9 mouse cellular contexts compared by ENCODE assay signal in the genomic region with DNA sequence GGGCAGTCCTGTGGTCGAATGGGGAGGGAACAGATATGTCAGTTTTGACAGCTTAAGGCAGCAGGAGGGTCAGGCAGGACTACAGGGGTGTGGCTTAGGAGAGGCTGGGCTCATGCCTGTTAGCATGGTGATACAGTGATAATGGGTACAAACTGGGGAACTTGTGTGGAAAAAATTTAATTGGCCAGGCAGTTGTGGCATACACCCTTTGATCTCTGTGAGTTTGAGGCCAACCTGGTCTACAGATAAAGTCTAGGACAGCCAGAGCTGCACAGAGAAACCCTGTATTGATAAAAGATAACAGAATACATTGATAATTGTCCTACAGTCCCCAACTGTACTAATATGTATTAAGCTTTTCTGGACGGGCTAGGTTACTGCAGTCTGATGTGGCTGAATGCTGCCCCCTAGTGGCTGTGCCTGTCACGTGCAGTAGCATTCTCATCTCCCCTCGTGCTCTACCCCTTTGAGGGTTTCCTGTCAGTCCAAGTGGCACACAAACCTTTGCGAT. TPM values are rescaled to one million over a fixed set of nuclear protein-coding genes. Genes with fewer than 3 reads are reported as not detected.
DNase-seq lines count a peak whose midpoint lies in the region; ATAC-seq and TF ChIP-seq lines count a peak whose summit lies in the region.
"Had no signal": no experiment of that assay in that cellular context is flagged by ENCODE, and none has a peak within 500 bp of the region (broad histone marks: within the 10 kb centered on the region; RNA-seq: fewer than 3 reads in every experiment).

No protein-coding gene starts in this region.

- TF ChIP-seq POLR2A in ES-Bruce4 (IDR thresholded peaks at IDR 0.05; ENCODE audit: insufficient read depth, low read length): no peak

- no peak for TF ChIP-seq EP300 in ES-Bruce4 (IDR thresholded peaks at IDR 0.05; ENCODE audit: insufficient read depth, low read depth, low read length)
- TF ChIP-seq EP300 in heart, postnatal 0 days (IDR thresholded peaks at IDR 0.05; ENCODE audit: low read depth): no peak

- 0 out of 2 replicates have a peak, but pooled peaks have one; percentile 45 for ATAC-seq in forebrain, embryonic 11.5 days (replicated peaks; ENCODE audit: low FRiP score)
- ATAC-seq in forebrain, embryonic 15.5 days (replicated peaks): no peak
- ATAC-seq in heart, postnatal 0 days (ENCODE audit: insufficient read depth, low read depth): peak; percentile 58; the same call in 1 of the 2 replicates

- 24% methylated on average over 5 of the region's 5 CpGs for WGBS in forebrain, embryonic 11.5 days
- WGBS in forebrain, embryonic 15.5 days: 22% methylated on average over 5 of the region's 5 CpGs
- WGBS in heart, postnatal 0 days: 8% methylated on average over 5 of the region's 5 CpGs

- H3K4me2 ChIP-seq in forebrain, embryonic 11.5 days (ENCODE audit: low read depth, low read length, severe bottlenecking): no peak overlapping the region
- no peak overlapping the region for H3K4me2 ChIP-seq in forebrain, embryonic 15.5 days (replicated peaks)
- H3K4me2 ChIP-seq in heart, postnatal 0 days (ENCODE audit: low read depth, low read length): no peak overlapping the region

- peak; percentile 85 for DNase-seq in forebrain, embryonic 11.5 days (ENCODE audit: low spot score)
- peak; percentile 79 for DNase-seq in cerebellum, adult 9-10 months
- peak; percentile 53 for DNase-seq in heart, postnatal 0 days (ENCODE audit: low spot score)
- DNase-seq in layer of hippocampus, adult 2 months (ENCODE audit: low spot score in 2 of 2): peak in 1 of 2 experiments; percentile 76
- peak; percentile 70 for DNase-seq in lung, postnatal 25 days (ENCODE audit: low spot score)
- DNase-seq in spleen, adult 18-20 months: peak; percentile 36 to 69

- H3K9ac ChIP-seq in forebrain, embryonic 11.5 days (ENCODE audit: low read length): no peak overlapping the region
- H3K9ac ChIP-seq in forebrain, embryonic 15.5 days (replicated peaks): no peak overlapping the region
- no peak overlapping the region for H3K9ac ChIP-seq in ES-Bruce4 (ENCODE audit: low read depth, poor library complexity, severe bottlenecking)
- no peak overlapping the region for H3K9ac ChIP-seq in heart, postnatal 0 days (replicated peaks; ENCODE audit: low read depth, low read length)

- peak; percentile 99 for TF ChIP-seq CTCF in ES-Bruce4 (IDR thresholded peaks at IDR 0.05; ENCODE audit: low read depth, low read length)
- TF ChIP-seq CTCF in heart, postnatal 0 days (IDR thresholded peaks at IDR 0.05; ENCODE audit: low read depth): peak; percentile 76
- peak; percentile 92 for TF ChIP-seq CTCF in layer of hippocampus, adult 2 months (conservative IDR thresholded peaks at IDR 0.05)

- no peaks in the 10 kb centered on the region for H3K36me3 ChIP-seq in forebrain, embryonic 11.5 days (ENCODE audit: control insufficient read depth, insufficient read depth, low read length)
- no peaks in the 10 kb centered on the region for H3K36me3 ChIP-seq in forebrain, embryonic 15.5 days
- H3K36me3 ChIP-seq in ES-Bruce4 (ENCODE audit: control insufficient read depth, insufficient read depth, low read length, poor library complexity, severe bottlenecking): no peaks in the 10 kb centered on the region
- no peaks in the 10 kb centered on the region for H3K36me3 ChIP-seq in heart, postnatal 0 days (replicated peaks; ENCODE audit: control insufficient read depth, insufficient read depth, low read length)

- 0 out of 2 replicates have a peak, but pooled peaks cover 2% of the 10 kb centered on the region for H3K4me1 ChIP-seq in forebrain, embryonic 11.5 days (replicated peaks; ENCODE audit: control insufficient read depth, insufficient read depth, low read length)
- no peaks in the 10 kb centered on the region for H3K4me1 ChIP-seq in forebrain, embryonic 15.5 days
- H3K4me1 ChIP-seq in ES-Bruce4 (ENCODE audit: control insufficient read depth, insufficient read depth, low read length): no peaks in the 10 kb centered on the region
- peaks cover 8% of the 10 kb centered on the region for H3K4me1 ChIP-seq in heart, postnatal 0 days (ENCODE audit: control insufficient read depth, insufficient read depth)

- H3K27me3 ChIP-seq in forebrain, embryonic 11.5 days (ENCODE audit: control insufficient read depth, insufficient read depth, low read length): no peaks in the 10 kb centered on the region
- no peaks in the 10 kb centered on the region for H3K27me3 ChIP-seq in forebrain, embryonic 15.5 days
- H3K27me3 ChIP-seq in ES-Bruce4 (ENCODE audit: control insufficient read depth, insufficient read depth, low read length, poor library complexity, severe bottlenecking): no peaks in the 10 kb centered on the region
- no peaks in the 10 kb centered on the region for H3K27me3 ChIP-seq in heart, postnatal 0 days (ENCODE audit: control insufficient read depth, insufficient read depth, low read length)

- no peak overlapping the region for H3K4me3 ChIP-seq in forebrain, embryonic 11.5 days (ENCODE audit: low read depth, low read length)
- no peak overlapping the region for H3K4me3 ChIP-seq in forebrain, embryonic 15.5 days
- no peak overlapping the region for H3K4me3 ChIP-seq in ES-Bruce4 (ENCODE audit: low read depth, low read length)
- no peak overlapping the region for H3K4me3 ChIP-seq in heart, postnatal 0 days (ENCODE audit: low read depth, low read length)
- no peak overlapping the region for H3K4me3 ChIP-seq in layer of hippocampus, adult 2 months

- no peaks in the 10 kb centered on the region for H3K9me3 ChIP-seq in forebrain, embryonic 11.5 days (ENCODE audit: control insufficient read depth, low read length)
- H3K9me3 ChIP-seq in forebrain, embryonic 15.5 days: no peaks in the 10 kb centered on the region
- H3K9me3 ChIP-seq in ES-Bruce4 (replicated peaks; ENCODE audit: control insufficient read depth, insufficient read depth, low read length, poor library complexity, severe bottlenecking): no peaks in the 10 kb centered on the region
- no peaks in the 10 kb centered on the region for H3K9me3 ChIP-seq in heart, postnatal 0 days (replicated peaks; ENCODE audit: control insufficient read depth, low read length)

- H3K27ac ChIP-seq in forebrain, embryonic 11.5 days (ENCODE audit: low read depth, low read length): no peak overlapping the region
- H3K27ac ChIP-seq in forebrain, embryonic 15.5 days (replicated peaks): no peak overlapping the region
- H3K27ac ChIP-seq in ES-Bruce4 (ENCODE audit: insufficient read depth, low read length): no peak overlapping the region
- H3K27ac ChIP-seq in heart, postnatal 0 days (ENCODE audit: low read depth): no peak overlapping the region
- H3K27ac ChIP-seq in layer of hippocampus, adult 2 months: no peak overlapping the region
- H3K27ac ChIP-seq: macrophage had no signal

RNA-seq across cellular contexts. Expression of a gene that starts 8.5 kb away (rescaled TPM):
- 0.08 and 0.12 TPM in 2 replicates for polyA plus RNA-seq in forebrain, embryonic 11.5 days (2014; fragmentation: Nextera tagmentation; extraction: Ambion mirVana)
- 0.06 and 0.15 TPM in 2 replicates for polyA plus RNA-seq in forebrain, embryonic 15.5 days (2015; fragmentation: Nextera tagmentation; extraction: Ambion mirVana)
- polyA plus RNA-seq in ES-Bruce4 (2011; ENCODE audit: insufficient read depth, insufficient read length, low read depth, missing spikeins): 0.22 TPM in 1 of 2 replicates, not detected in the other
- total RNA-seq in heart, postnatal 0 days (2014; rRNA removed; ENCODE audit: low replicate concordance): not detected in 2 replicates
- polyA plus RNA-seq in heart, postnatal 0 days (2015; fragmentation: Nextera tagmentation; extraction: Ambion mirVana): 0.03 TPM in 1 of 2 replicates, not detected in the other
- under 1 TPM; 0.46 to 0.56 TPM for total RNA-seq in layer of hippocampus, adult 2 months (2021)
- polyA plus RNA-seq: macrophage had no signal

RNA-seq across cellular contexts. Expression of a gene that starts 20.6 kb away (rescaled TPM):
- polyA plus RNA-seq in forebrain, embryonic 11.5 days (2014; fragmentation: Nextera tagmentation; extraction: Ambion mirVana): 313 and 317 TPM in 2 replicates
- 326 and 357 TPM in 2 replicates for polyA plus RNA-seq in forebrain, embryonic 15.5 days (2015; fragmentation: Nextera tagmentation; extraction: Ambion mirVana)
- 135 and 146 TPM in 2 replicates for polyA plus RNA-seq in ES-Bruce4 (2011; ENCODE audit: insufficient read depth, insufficient read length, low read depth, missing spikeins)
- 163 and 256 TPM in 2 replicates for total RNA-seq in heart, postnatal 0 days (2014; rRNA removed; ENCODE audit: low replicate concordance)
- polyA plus RNA-seq in heart, postnatal 0 days (2015; fragmentation: Nextera tagmentation; extraction: Ambion mirVana): 355 and 386 TPM in 2 replicates
- 100 to 1,000 TPM; 134 to 145 TPM for total RNA-seq in layer of hippocampus, adult 2 months (2021)

RNA-seq across cellular contexts. Expression of a gene that starts 25.1 kb away (rescaled TPM):
- polyA plus RNA-seq in forebrain, embryonic 11.5 days (2014; fragmentation: Nextera tagmentation; extraction: Ambion mirVana): 37.0 and 39.8 TPM in 2 replicates
- 58.7 and 61.0 TPM in 2 replicates for polyA plus RNA-seq in forebrain, embryonic 15.5 days (2015; fragmentation: Nextera tagmentation; extraction: Ambion mirVana)
- polyA plus RNA-seq in ES-Bruce4 (2011; ENCODE audit: insufficient read depth, insufficient read length, low read depth, missing spikeins): 5.9 and 7.6 TPM in 2 replicates
- total RNA-seq in heart, postnatal 0 days (2014; rRNA removed; ENCODE audit: low replicate concordance): 35.7 and 44.4 TPM in 2 replicates
- 23.3 and 24.2 TPM in 2 replicates for polyA plus RNA-seq in heart, postnatal 0 days (2015; fragmentation: Nextera tagmentation; extraction: Ambion mirVana)
- total RNA-seq in layer of hippocampus, adult 2 months (2021): 10 to 100 TPM; 61.2 to 63.2 TPM

RNA-seq across cellular contexts. Expression of a gene that starts 25.2 kb away (rescaled TPM):
- 308 and 322 TPM in 2 replicates for polyA plus RNA-seq in forebrain, embryonic 11.5 days (2014; fragmentation: Nextera tagmentation; extraction: Ambion mirVana)
- 268 and 279 TPM in 2 replicates for polyA plus RNA-seq in forebrain, embryonic 15.5 days (2015; fragmentation: Nextera tagmentation; extraction: Ambion mirVana)
- polyA plus RNA-seq in ES-Bruce4 (2011; ENCODE audit: insufficient read depth, insufficient read length, low read depth, missing spikeins): 105 and 135 TPM in 2 replicates
- total RNA-seq in heart, postnatal 0 days (2014; rRNA removed; ENCODE audit: low replicate concordance): 71.8 and 118 TPM in 2 replicates
- 160 and 162 TPM in 2 replicates for polyA plus RNA-seq in heart, postnatal 0 days (2015; fragmentation: Nextera tagmentation; extraction: Ambion mirVana)
- 10 to 100 TPM; 51.6 to 53.3 TPM for total RNA-seq in layer of hippocampus, adult 2 months (2021)

RNA-seq across cellular contexts. Expression of a gene that starts 36.3 kb away (rescaled TPM):
- polyA plus RNA-seq in forebrain, embryonic 11.5 days (2014; fragmentation: Nextera tagmentation; extraction: Ambion mirVana): 1.2 and 2.1 TPM in 2 replicates
- 4.4 and 5.5 TPM in 2 replicates for polyA plus RNA-seq in forebrain, embryonic 15.5 days (2015; fragmentation: Nextera tagmentation; extraction: Ambion mirVana)
- polyA plus RNA-seq in ES-Bruce4 (2011; ENCODE audit: insufficient read depth, insufficient read length, low read depth, missing spikeins): 1.2 and 2.4 TPM in 2 replicates
- 0.92 and 4.2 TPM in 2 replicates for total RNA-seq in heart, postnatal 0 days (2014; rRNA removed; ENCODE audit: low replicate concordance)
- polyA plus RNA-seq in heart, postnatal 0 days (2015; fragmentation: Nextera tagmentation; extraction: Ambion mirVana): 1.1 and 1.5 TPM in 2 replicates
- 10 to 100 TPM; 49.4 to 54.3 TPM for total RNA-seq in layer of hippocampus, adult 2 months (2021)
- polyA plus RNA-seq: macrophage had no signal
